Mouse (Mus musculus): ENCODE measurements around the gene Zscan26. TPM values are rescaled to one million over a fixed set of nuclear protein-coding genes. Genes with fewer than 3 reads are reported as not detected.
A peak's percentile ranks its signal among the peaks of the same experiment; 100 is the strongest.
"Not testable (repeated sequence)": the region's sequence is repeated elsewhere in the genome, so short reads cannot be mapped to it uniquely, and the experiment has no call there.

The Zscan26 gene
- polyA plus RNA-seq, 1 experiment from 2014 or later = 25.8 TPM

DNA sequence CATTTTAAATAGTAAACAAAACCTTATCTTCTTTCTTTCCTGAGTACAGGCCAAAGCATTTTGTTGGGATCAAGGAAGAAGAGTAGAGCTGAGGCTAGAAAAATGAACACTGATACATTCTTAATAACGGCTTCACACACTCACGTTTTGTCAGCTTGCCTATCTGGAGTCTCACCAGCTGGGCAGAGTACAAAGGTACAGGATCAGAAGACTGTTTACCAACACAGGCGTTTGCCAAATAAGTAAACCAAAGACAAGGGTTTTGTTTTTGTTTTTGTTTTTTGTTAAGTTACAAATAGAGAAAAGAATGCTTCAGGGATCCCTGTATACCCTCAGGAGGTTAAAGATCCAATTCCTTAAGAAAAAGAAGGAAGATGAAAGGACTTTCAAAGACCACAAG is 52.4 kb downstream of the Zscan26 start:
- no peaks in the 10 kb centered on the region for H3K9me3 ChIP-seq
- H3K36me3 ChIP-seq = peaks cover 23% of the 10 kb centered on the region
- peak overlapping the region; percentile 83 for H3K4me2 ChIP-seq (replicated peaks)
- no peak overlapping the region for H3K27ac ChIP-seq
- H3K4me1 ChIP-seq (replicated peaks) = peaks cover 27% of the 10 kb centered on the region
- H3K27me3 ChIP-seq = no peaks in the 10 kb centered on the region; the same call in 1 of the 2 replicates
- no peak for ATAC-seq
- H3K9ac ChIP-seq (replicated peaks) = peak overlapping the region; percentile 84; the same call in 1 of the 2 replicates
- 84% methylated on average over 3 of the region's 3 CpGs for WGBS
- H3K4me3 ChIP-seq (replicated peaks) = peak overlapping the region; percentile 85

DNA sequence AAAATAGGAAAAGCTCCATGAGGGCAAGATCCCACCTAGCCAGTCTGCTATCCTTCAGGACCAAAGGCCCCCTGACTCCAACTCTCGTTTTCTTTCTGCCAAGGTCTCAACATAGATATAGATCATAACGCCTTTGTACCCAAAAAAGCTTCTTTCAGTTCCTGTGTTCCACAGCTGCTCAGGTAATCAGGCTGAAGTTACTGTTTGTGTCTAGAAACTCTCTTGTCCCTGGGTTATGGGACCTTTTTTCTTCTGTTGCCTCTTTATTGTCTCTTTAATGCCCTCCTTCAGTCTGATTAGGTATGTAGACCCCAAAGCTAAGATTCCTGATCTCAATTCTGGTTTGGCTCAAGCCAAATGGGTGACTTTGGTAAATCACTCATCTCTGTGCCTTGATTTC is 56.0 kb downstream of the Zscan26 start:
- Histone ChIP-seq H3K4me1 (replicated peaks) (peaks cover 27% of the 10 kb centered on the region), H3K27ac (no peak overlapping the region), H3K4me2 (replicated peaks) (no peak overlapping the region), H3K4me3 (replicated peaks) (no peak overlapping the region), H3K36me3 (peaks cover 56% of the 10 kb centered on the region), H3K9me3 (no peaks in the 10 kb centered on the region), H3K9ac (replicated peaks) (no peak overlapping the region), H3K27me3 (no peaks in the 10 kb centered on the region)
- no peak for ATAC-seq
- 94% methylated on average over 2 of the region's 2 CpGs for WGBS

DNA sequence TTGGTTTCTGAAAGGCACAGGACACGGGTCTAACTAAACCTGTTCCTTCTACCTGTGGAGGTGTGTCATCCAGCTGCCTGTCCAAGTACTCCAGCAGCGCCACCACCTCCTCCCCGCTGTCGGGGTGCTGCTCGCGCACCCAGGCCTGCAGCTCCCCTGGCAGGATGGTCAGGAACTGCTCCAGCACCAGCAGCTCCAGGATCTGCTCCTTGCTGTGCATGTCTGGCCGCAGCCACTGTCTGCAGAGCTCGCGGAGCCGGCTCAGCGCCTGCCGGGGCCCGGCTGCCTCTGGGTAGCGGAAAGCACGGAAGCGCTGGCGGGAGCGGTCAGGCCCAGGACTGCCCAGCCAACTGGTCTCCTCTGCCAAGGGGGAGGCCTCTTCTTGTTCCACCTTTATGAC is 57.5 kb downstream of the Zscan26 start:
- not testable (repeated sequence) for H3K9me3 ChIP-seq; H3K9ac ChIP-seq (replicated peaks); H3K27me3 ChIP-seq; H3K4me3 ChIP-seq (replicated peaks); H3K4me2 ChIP-seq (replicated peaks); H3K27ac ChIP-seq
- peaks cover 18% of the 10 kb centered on the region for H3K4me1 ChIP-seq (replicated peaks)
- ATAC-seq = peak; percentile 55
- 95% methylated on average over 18 of the region's 18 CpGs for WGBS
- H3K36me3 ChIP-seq = peaks cover 70% of the 10 kb centered on the region

DNA sequence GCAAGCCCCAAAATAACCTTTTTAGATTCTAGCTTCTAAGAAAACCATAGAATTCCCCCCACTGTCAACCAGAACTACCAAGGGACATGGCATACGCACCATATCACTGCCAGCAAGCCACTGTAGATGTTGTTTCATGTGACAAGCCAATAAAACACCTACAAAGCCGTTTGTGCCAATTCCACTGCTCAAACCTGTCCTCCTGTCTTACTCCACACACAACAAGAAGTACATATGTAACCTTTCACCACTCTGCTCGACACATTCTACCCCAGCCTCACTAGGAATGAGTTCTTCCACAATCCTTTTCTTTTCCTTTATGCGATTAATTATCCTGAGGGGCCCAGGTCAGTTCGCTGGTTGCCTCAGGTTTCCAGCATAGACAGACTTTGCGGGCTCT is 57.9 kb downstream of the Zscan26 start:
- 90% methylated on average over 6 of the region's 6 CpGs for whole genome bisulfite sequencing
- Histone ChIP-seq H3K4me2 (replicated peaks) (no peak overlapping the region), H3K27ac (no peak overlapping the region), H3K27me3 (no peaks in the 10 kb centered on the region), H3K9ac (replicated peaks) (no peak overlapping the region), H3K9me3 (no peaks in the 10 kb centered on the region), H3K4me3 (replicated peaks) (no peak overlapping the region), H3K36me3 (peaks cover 74% of the 10 kb centered on the region), H3K4me1 (replicated peaks) (peaks cover 14% of the 10 kb centered on the region)
- ATAC-seq = no peak

DNA sequence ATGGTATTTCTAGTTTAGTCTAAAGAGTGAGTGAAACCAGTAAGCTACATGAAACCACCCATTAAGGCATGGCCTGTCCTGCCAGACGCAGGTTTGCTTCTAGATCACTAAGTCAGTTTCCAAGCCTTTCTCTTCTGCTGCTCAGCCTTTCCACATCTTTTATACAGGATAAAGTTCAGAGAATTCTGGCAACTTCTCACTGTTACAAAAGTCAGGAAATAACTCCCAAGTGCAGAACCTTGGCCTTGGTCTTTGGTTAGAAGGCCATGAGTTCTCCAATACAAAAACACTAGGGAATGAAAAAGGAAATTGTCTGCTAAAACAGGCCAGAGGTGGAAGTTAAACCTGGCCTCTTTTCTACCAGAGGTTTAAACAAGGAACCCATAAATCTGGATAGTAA is 58.3 kb downstream of the Zscan26 start:
- peaks cover 79% of the 10 kb centered on the region for H3K36me3 ChIP-seq

More for the DNA sequence above, 58.3 kb downstream of the Zscan26 start:
- Histone ChIP-seq H3K9ac (replicated peaks) (no peak overlapping the region), H3K4me2 (replicated peaks) (no peak overlapping the region), H3K27me3 (no peaks in the 10 kb centered on the region), H3K4me1 (replicated peaks) (peaks cover 11% of the 10 kb centered on the region), H3K27ac (no peak overlapping the region), H3K4me3 (replicated peaks) (no peak overlapping the region), H3K9me3 (no peaks in the 10 kb centered on the region)
- no peak for ATAC-seq
- WGBS = 98% methylated on average over 1 of the region's 1 CpGs

MicroRNAs encoded within 50 kb of the gene (microRNA counts, 519-probe panel; counts per million panel counts)
- 4,651 counts per million, percentile 83 among the panel's probes with 10 or more counts for microRNA mmu-miR-1896

Small RNAs within 50 kb of the gene (microRNA-seq; reads per million reads assigned to microRNA genes)
- gene Mir1896 (not detected), gene Mir6942 (not detected)

Other genes starting within 250 kb of the Zscan26 start
- not detected in 2 replicates for gene Gpx5, start 161.0 kb downstream of the Zscan26 start, polyA plus RNA-seq (2015; fragmentation: Nextera tagmentation; extraction: Ambion mirVana)
- gene Gpx6, start 141.6 kb downstream of the Zscan26 start, polyA plus RNA-seq (2015; fragmentation: Nextera tagmentation; extraction: Ambion mirVana) = not detected in 2 replicates
- not detected in 2 replicates for gene Olfr1367, start 106.8 kb downstream of the Zscan26 start, polyA plus RNA-seq (2015; fragmentation: Nextera tagmentation; extraction: Ambion mirVana)
- 15.5 and 16.8 TPM in 2 replicates for gene Zscan12, start 90.9 kb downstream of the Zscan26 start, polyA plus RNA-seq (2015; fragmentation: Nextera tagmentation; extraction: Ambion mirVana)
- 94.9 and 95.7 TPM in 2 replicates for gene Zkscan3, start 51.0 kb downstream of the Zscan26 start, polyA plus RNA-seq (2015; fragmentation: Nextera tagmentation; extraction: Ambion mirVana)
- gene Pgbd1, start 12.7 kb downstream of the Zscan26 start, polyA plus RNA-seq (2015; fragmentation: Nextera tagmentation; extraction: Ambion mirVana) = 4.5 and 5.8 TPM in 2 replicates
- 3.8 and 4.1 TPM in 2 replicates for gene Nkapl, start 14.8 kb upstream of the Zscan26 start, polyA plus RNA-seq (2015; fragmentation: Nextera tagmentation; extraction: Ambion mirVana)
- gene Zkscan4, start 25.2 kb upstream of the Zscan26 start, polyA plus RNA-seq (2015; fragmentation: Nextera tagmentation; extraction: Ambion mirVana) = 9.4 and 9.5 TPM in 2 replicates
- 3.7 TPM in 1 of 2 replicates, not detected in the other for gene Gm10065, start 25.7 kb upstream of the Zscan26 start, polyA plus RNA-seq (2015; fragmentation: Nextera tagmentation; extraction: Ambion mirVana)
- 0.46 and 0.57 TPM in 2 replicates for gene AK157302, start 41.5 kb upstream of the Zscan26 start, polyA plus RNA-seq (2015; fragmentation: Nextera tagmentation; extraction: Ambion mirVana)
- gene Gm11273, start 47.7 kb upstream of the Zscan26 start, polyA plus RNA-seq (2015; fragmentation: Nextera tagmentation; extraction: Ambion mirVana) = 5.9 and 7.4 TPM in 2 replicates
- gene Zkscan8, start 77.4 kb upstream of the Zscan26 start, polyA plus RNA-seq (2015; fragmentation: Nextera tagmentation; extraction: Ambion mirVana) = 6.7 and 7.1 TPM in 2 replicates
- gene Olfr1366, start 89.1 kb upstream of the Zscan26 start, polyA plus RNA-seq (2015; fragmentation: Nextera tagmentation; extraction: Ambion mirVana) = 0.17 and 0.23 TPM in 2 replicates
- gene Olfr1535, start 106.2 kb upstream of the Zscan26 start, polyA plus RNA-seq (2015; fragmentation: Nextera tagmentation; extraction: Ambion mirVana) = 0.05 TPM in 1 of 2 replicates, not detected in the other
- not detected in 2 replicates for gene Olfr1364, start 128.0 kb upstream of the Zscan26 start, polyA plus RNA-seq (2015; fragmentation: Nextera tagmentation; extraction: Ambion mirVana)
- gene Olfr1362, start 160.3 kb upstream of the Zscan26 start, polyA plus RNA-seq (2015; fragmentation: Nextera tagmentation; extraction: Ambion mirVana) = not detected in 2 replicates
- gene Olfr11, start 188.8 kb upstream of the Zscan26 start, polyA plus RNA-seq (2015; fragmentation: Nextera tagmentation; extraction: Ambion mirVana) = 0.05 TPM in 1 of 2 replicates, not detected in the other
- not detected in 2 replicates for gene Olfr1361, start 209.7 kb upstream of the Zscan26 start, polyA plus RNA-seq (2015; fragmentation: Nextera tagmentation; extraction: Ambion mirVana)
- not detected in 2 replicates for gene Olfr1360, start 223.7 kb upstream of the Zscan26 start, polyA plus RNA-seq (2015; fragmentation: Nextera tagmentation; extraction: Ambion mirVana)
- gene Olfr1359, start 244.4 kb upstream of the Zscan26 start, polyA plus RNA-seq (2015; fragmentation: Nextera tagmentation; extraction: Ambion mirVana) = not detected in 2 replicates

Data from midbrain, embryonic 13.5 days (tissue).